Mouse (Mus musculus): ENCODE results near the gene Rrm1.
"Not testable (repeated sequence)": the region's sequence is repeated elsewhere in the genome, so short reads cannot be mapped to it uniquely, and the experiment has no call there.

Gene Rrm1

GRCm38 (mm10) chr7:102441657-102442391 is at the start of gene Rrm1:
Rrm1 (plus strand) TSS chr7:102441695.
- peak; percentile 98 for DNase-seq

- DNase-seq, result no peak
These were observed 47.6 kb upstream of the Rrm1 start for GRCm38 (mm10) chr7:102393898-102394297.

- DNase-seq, result no peak
These were observed 45.6 kb upstream of the Rrm1 start for GRCm38 (mm10) chr7:102395894-102396293.

GRCm38 (mm10) chr7:102396331-102396730 is 45.2 kb upstream of the Rrm1 start:
- no peak for DNase-seq

- DNase-seq, result no peak
These were observed 42.2 kb upstream of the Rrm1 start for GRCm38 (mm10) chr7:102399180-102399731.

GRCm38 (mm10) chr7:102404118-102404517 is 37.4 kb upstream of the Rrm1 start:
- DNase-seq, result no peak

GRCm38 (mm10) chr7:102407440-102407839 is 34.1 kb upstream of the Rrm1 start:
- no peak for DNase-seq

GRCm38 (mm10) chr7:102415272-102415671 is 26.2 kb upstream of the Rrm1 start:
- DNase-seq, result not testable (repeated sequence)

- DNase-seq, result no peak
These were observed 25.7 kb upstream of the Rrm1 start for GRCm38 (mm10) chr7:102415841-102416240.

- DNase-seq, result peak; percentile 72
These were observed 24.1 kb upstream of the Rrm1 start for GRCm38 (mm10) chr7:102417398-102417797.

- no peak for DNase-seq
These were observed 19.5 kb upstream of the Rrm1 start for GRCm38 (mm10) chr7:102422036-102422435.

- DNase-seq, result no peak
These were observed 15.4 kb upstream of the Rrm1 start for GRCm38 (mm10) chr7:102425933-102426685.

GRCm38 (mm10) chr7:102434344-102434743 is 7.2 kb upstream of the Rrm1 start:
- no peak for DNase-seq

GRCm38 (mm10) chr7:102440822-102441656 is 456 bp upstream of the Rrm1 start:
- no peak for DNase-seq

GRCm38 (mm10) chr7:102442432-102442831 is 937 bp downstream of the Rrm1 start:
- DNase-seq, result peak; percentile 13

- DNase-seq, result no peak
These were observed 2.8 kb downstream of the Rrm1 start for GRCm38 (mm10) chr7:102444301-102444700.

- DNase-seq, result no peak
These were observed 4.9 kb downstream of the Rrm1 start for GRCm38 (mm10) chr7:102446438-102446837.

- DNase-seq, result no peak
These were observed 17.3 kb downstream of the Rrm1 start for GRCm38 (mm10) chr7:102458618-102459380.

- no peak for DNase-seq
These were observed 26.1 kb downstream of the Rrm1 start for GRCm38 (mm10) chr7:102467566-102467965.

- DNase-seq, result no peak
These were observed 31.2 kb downstream of the Rrm1 start for GRCm38 (mm10) chr7:102472675-102473074.

GRCm38 (mm10) chr7:102476601-102477000 is 35.1 kb downstream of the Rrm1 start:
- DNase-seq, result no peak

- DNase-seq, result peak; percentile 4
These were observed 35.9 kb downstream of the Rrm1 start for GRCm38 (mm10) chr7:102477377-102477776.
